Mouse (Mus musculus) liver, embryonic 15.5 days (tissue): ENCODE results near the gene Aamp. TPM values are rescaled to one million over a fixed set of nuclear protein-coding genes. Genes with fewer than 3 reads are reported as not detected.
"Not testable (repeated sequence)": the region's sequence is repeated elsewhere in the genome, so short reads cannot be mapped to it uniquely, and the experiment has no call there.

Source experiments
- ATAC-seq: fragments of 200-750 bp; cut with Nextera tagmentation; 2 replicates; pipeline ENCODE4 v1.8.0; 2017; ENCODE audit warnings: moderate number of reproducible peaks, mild to moderate bottlenecking, moderate library complexity; ENCODE audit not compliant: insufficient read depth
- H3K27ac ChIP-seq: fragments of 300-500 bp; sonication (generic); replicated peaks from 2 replicates; pipeline ENCODE4 v1.5.1; 2015; ENCODE audit warnings: mild to moderate bottlenecking, inconsistent platforms
- H3K27me3 ChIP-seq: fragments of 300-500 bp; sonication (generic); 2 replicates; pipeline ENCODE4 v1.6.1; 2015; ENCODE audit warnings: mild to moderate bottlenecking, inconsistent platforms
- H3K36me3 ChIP-seq: fragments of 300-500 bp; sonication (generic); replicated peaks from 2 replicates; pipeline ENCODE4 v1.6.1; 2015; ENCODE audit warnings: moderate library complexity, mild to moderate bottlenecking, inconsistent platforms
- H3K4me1 ChIP-seq: fragments of 300-500 bp; sonication (generic); replicated peaks from 2 replicates; pipeline ENCODE4 v1.6.1; 2015; ENCODE audit warnings: inconsistent platforms
- H3K4me2 ChIP-seq: fragments of 300-500 bp; sonication (generic); 2 replicates; pipeline ENCODE4 v1.6.1; 2015; ENCODE audit warnings: moderate library complexity, mild to moderate bottlenecking, inconsistent platforms
- H3K4me3 ChIP-seq: fragments of 300-500 bp; sonication (generic); replicated peaks from 2 replicates; pipeline ENCODE4 v1.5.1; 2015; ENCODE audit warnings: mild to moderate bottlenecking, inconsistent platforms
- H3K9ac ChIP-seq: fragments of 300-500 bp; sonication (generic); 2 replicates; pipeline ENCODE4 v1.6.1; 2015; ENCODE audit warnings: moderate library complexity, mild to moderate bottlenecking, inconsistent platforms
- H3K9me3 ChIP-seq: fragments of 300-500 bp; sonication (generic); replicated peaks from 2 replicates; pipeline ENCODE4 v1.6.1; 2016; ENCODE audit warnings: inconsistent platforms
- WGBS: fragments of 180-500 bp; shearing (Covaris S2); methylation state at CpG from one replicate; pipeline ENCODE4 v1.1.7; 2015; ENCODE audit warnings: mixed read lengths; ENCODE audit not compliant: insufficient replicate concordance; 5-methylcytosine and 5-hydroxymethylcytosine counted together
- polyA plus RNA-seq: library from polyadenylated mRNA; unstranded; fragments of >200 nt; fragmentation: Nextera tagmentation; extraction: Ambion mirVana; gene quantifications from 2 replicates; pipeline ENCODE4 v1.2.1, GENCODE M21; 2015

Aamp gene
- polyA plus RNA-seq: 93.1 and 113 TPM in 2 replicates

- H3K27me3 ChIP-seq: no peaks in the 10 kb centered on the region
These were observed at the start of gene Aamp, which contains the start of gene Pnkd for GRCm38 (mm10) chr1:74284543-74285160. Gene Aamp, minus strand, starts transcription at chr1:74284738. Gene Pnkd, plus strand, starts transcription at chr1:74284930.

DNA sequence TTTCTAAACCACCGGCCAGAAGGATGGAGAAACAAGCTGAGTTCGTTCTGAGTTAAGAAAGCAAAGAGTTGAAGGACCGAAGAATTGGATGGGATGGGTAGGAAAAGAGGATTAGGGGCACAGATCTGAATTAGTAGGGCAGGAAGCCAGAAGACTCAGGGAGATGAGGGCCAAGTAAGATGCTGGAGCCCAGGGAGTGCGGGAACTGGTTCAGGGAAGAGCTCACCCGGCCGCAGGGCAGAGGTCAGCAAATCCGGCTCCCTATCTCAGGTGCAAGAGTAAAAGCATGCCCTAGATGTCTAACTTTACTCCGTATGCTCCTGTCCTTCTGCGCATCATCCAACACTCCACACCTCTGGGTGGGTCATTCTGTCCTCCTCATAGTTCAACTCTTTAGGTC, 48.4 kb upstream of the Aamp start:
- Histone ChIP-seq H3K27me3 (peaks cover 14% of the 10 kb centered on the region), H3K27ac (no peak overlapping the region), H3K9ac (peak overlapping the region; percentile 49; the same call in 1 of the 2 replicates), H3K9me3 (no peaks in the 10 kb centered on the region), H3K4me1 (peaks cover 36% of the 10 kb centered on the region), H3K4me3 (peak overlapping the region; percentile 58), H3K4me2 (peak overlapping the region; percentile 95), H3K36me3 (no peaks in the 10 kb centered on the region)
- WGBS: 10% methylated on average over 9 of the region's 9 CpGs
- no peak for ATAC-seq

More at GRCm38 (mm10) chr1:74284543-74285160, at the start of gene Aamp, which contains the start of gene Pnkd:
- peaks cover 55% of the 10 kb centered on the region for H3K36me3 ChIP-seq
- no peaks in the 10 kb centered on the region for H3K9me3 ChIP-seq
- H3K9ac ChIP-seq: peak within 1 kb of the TSS; percentile 87
- peak within 1 kb of the TSS; percentile 86 for H3K4me3 ChIP-seq
- H3K27ac ChIP-seq: peak within 1 kb of the TSS; percentile 84
- peaks cover 71% of the 10 kb centered on the region for H3K4me1 ChIP-seq
- H3K4me2 ChIP-seq: peak within 1 kb of the TSS; percentile 94
- peak; percentile 97 for ATAC-seq
- under 1% methylated on average over 56 of the region's 56 CpGs for WGBS

DNA sequence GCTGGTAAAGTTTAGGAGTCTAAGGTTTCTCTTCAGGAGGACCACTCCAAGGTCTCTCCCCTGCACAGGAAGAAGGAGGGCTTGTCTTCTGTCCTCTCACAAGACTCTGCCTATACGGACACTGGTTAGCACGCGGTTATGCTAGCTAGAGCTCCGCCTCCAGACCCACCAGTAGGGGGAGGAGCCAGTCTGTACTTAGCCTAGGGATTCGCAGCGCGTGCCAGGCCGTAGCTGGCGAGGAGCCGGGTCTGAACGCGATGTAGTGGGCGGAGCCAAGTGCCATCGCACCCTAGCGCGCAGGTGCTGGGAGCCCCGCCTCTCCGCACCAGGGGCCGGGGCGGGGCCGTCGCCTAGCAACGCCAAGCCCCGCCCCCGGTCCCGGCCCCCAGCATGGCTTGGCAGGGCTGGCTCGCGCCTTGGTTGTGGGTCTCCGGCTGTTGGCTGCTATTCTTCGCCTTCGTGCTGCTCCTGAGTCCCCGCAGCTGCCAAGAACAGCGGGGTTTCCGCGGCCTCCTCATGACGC, 47.8 kb upstream of the Aamp start:
- peak; percentile 90 for ATAC-seq

GRCm38 (mm10) chr1:74331046-74331681, 46.6 kb upstream of the Aamp start:
- Histone ChIP-seq H3K4me2 (peak overlapping the region; percentile 95; the same call in 1 of the 2 replicates), H3K9ac (no peak overlapping the region), H3K27ac (0 out of 2 replicates have a peak overlapping the region, but pooled peaks have one; percentile 35), H3K27me3 (peaks cover 14% of the 10 kb centered on the region), H3K36me3 (no peaks in the 10 kb centered on the region), H3K9me3 (no peaks in the 10 kb centered on the region), H3K4me3 (no peak overlapping the region), H3K4me1 (peaks cover 36% of the 10 kb centered on the region)
- 13% methylated on average over 4 of the region's 4 CpGs for WGBS
- ATAC-seq: no peak

More for the DNA sequence above, 47.8 kb upstream of the Aamp start:
- no peaks in the 10 kb centered on the region for H3K36me3 ChIP-seq
- under 1% methylated on average over 36 of the region's 36 CpGs for WGBS
- H3K4me1 ChIP-seq: peaks cover 36% of the 10 kb centered on the region
- H3K4me2 ChIP-seq: peak overlapping the region; percentile 95
- peaks cover 14% of the 10 kb centered on the region for H3K27me3 ChIP-seq
- peak overlapping the region; percentile 58 for H3K4me3 ChIP-seq
- peak overlapping the region; percentile 35; the same call in 1 of the 2 replicates for H3K27ac ChIP-seq
- H3K9ac ChIP-seq: peak overlapping the region; percentile 49; the same call in 1 of the 2 replicates
- H3K9me3 ChIP-seq: no peaks in the 10 kb centered on the region

DNA sequence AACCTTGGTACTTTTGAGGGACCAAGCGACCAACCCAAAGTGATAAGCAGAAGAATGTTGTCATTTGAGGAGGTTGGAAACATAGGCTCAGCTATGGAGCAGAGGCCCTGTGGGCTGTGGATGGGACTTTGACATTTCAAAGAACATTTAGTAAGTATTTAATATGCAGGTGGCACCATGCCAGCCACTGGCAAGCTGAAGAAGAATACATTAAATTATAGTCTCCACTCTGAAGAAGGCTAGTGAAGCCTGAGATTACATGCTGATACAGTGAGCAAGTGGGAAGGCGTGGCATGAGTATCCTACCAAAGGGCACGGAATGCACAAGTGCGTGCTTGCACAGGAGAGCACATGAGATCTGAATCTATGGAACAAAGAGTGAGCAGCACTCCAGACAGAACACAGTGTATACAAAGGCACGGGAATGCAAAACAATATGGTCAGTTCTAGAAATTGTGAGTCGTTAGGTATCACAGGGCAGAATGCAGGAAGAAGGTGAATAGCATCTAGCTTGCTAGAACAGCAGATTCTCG, 45.4 kb upstream of the Aamp start:
- Histone ChIP-seq H3K27me3 (peaks cover 14% of the 10 kb centered on the region), H3K9me3 (no peaks in the 10 kb centered on the region), H3K4me2 (no peak overlapping the region), H3K4me1 (peaks cover 36% of the 10 kb centered on the region), H3K9ac (no peak overlapping the region), H3K27ac (no peak overlapping the region), H3K36me3 (no peaks in the 10 kb centered on the region), H3K4me3 (no peak overlapping the region)
- ATAC-seq: no peak
- WGBS: 68% methylated on average over 7 of the region's 7 CpGs

DNA sequence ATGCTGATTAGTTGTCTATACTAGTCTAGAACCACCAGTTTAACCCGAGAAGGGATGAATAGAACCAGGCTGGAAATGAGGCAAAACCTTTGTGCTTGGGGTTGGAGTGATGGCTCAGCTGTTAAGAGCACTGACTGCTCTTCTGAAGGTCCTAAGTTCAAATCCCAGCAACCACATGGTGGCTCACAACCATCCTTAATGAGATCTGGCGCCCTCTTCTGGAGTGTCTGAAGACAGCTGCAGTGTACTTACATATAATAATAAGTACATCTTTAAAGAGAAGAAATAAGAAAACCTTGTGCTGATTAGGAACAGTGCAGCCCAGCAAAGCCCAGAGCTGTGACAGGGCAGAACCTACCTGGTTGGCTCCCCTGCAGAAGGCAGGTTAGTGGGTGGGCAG, 42.4 kb upstream of the Aamp start:
- not testable (repeated sequence) for H3K36me3 ChIP-seq, H3K27me3 ChIP-seq, H3K4me3 ChIP-seq, H3K27ac ChIP-seq, H3K9me3 ChIP-seq, H3K4me2 ChIP-seq, H3K9ac ChIP-seq, ATAC-seq
- WGBS: 53% methylated on average over 2 of the region's 2 CpGs
- peaks cover 20% of the 10 kb centered on the region for H3K4me1 ChIP-seq

DNA sequence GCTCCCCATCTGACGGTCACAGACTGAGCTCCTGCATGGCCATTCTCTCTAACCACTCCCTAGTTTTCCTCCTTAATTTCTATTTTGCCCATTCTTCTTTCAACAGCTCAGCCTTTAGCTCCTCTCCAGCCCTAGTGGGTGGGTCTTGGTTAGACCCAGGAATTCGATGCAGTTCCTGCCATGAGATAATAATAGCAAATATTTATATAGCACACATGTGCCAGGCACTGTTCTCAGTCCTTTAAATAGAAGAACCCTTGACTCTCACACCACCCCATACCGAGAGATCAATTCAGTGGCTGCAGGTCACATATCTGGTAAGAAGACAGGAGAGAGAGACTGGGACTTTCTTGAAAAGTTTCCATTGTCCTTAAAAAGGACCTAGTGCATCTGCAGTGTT, 36.9 kb upstream of the Aamp start:
- H3K4me3 ChIP-seq: no peak overlapping the region
- 55% methylated on average over 3 of the region's 3 CpGs for WGBS
- H3K4me2 ChIP-seq: no peak overlapping the region
- no peak overlapping the region for H3K9ac ChIP-seq
- no peaks in the 10 kb centered on the region for H3K4me1 ChIP-seq
- ATAC-seq: no peak
- H3K27me3 ChIP-seq: no peaks in the 10 kb centered on the region
- H3K27ac ChIP-seq: no peak overlapping the region
- no peaks in the 10 kb centered on the region for H3K9me3 ChIP-seq
- no peaks in the 10 kb centered on the region for H3K36me3 ChIP-seq

- WGBS: 74% methylated on average over 3 of the region's 3 CpGs
- no peak overlapping the region for H3K4me3 ChIP-seq
- H3K27ac ChIP-seq: no peak overlapping the region
- ATAC-seq: no peak
- H3K36me3 ChIP-seq: no peaks in the 10 kb centered on the region
- H3K9me3 ChIP-seq: no peaks in the 10 kb centered on the region
- no peaks in the 10 kb centered on the region for H3K27me3 ChIP-seq
- peaks cover under 1% of the 10 kb centered on the region; the same call in 1 of the 2 replicates for H3K4me1 ChIP-seq
- H3K4me2 ChIP-seq: no peak overlapping the region
- no peak overlapping the region for H3K9ac ChIP-seq
These were observed 34.2 kb upstream of the Aamp start for GRCm38 (mm10) chr1:74318711-74319110.

DNA sequence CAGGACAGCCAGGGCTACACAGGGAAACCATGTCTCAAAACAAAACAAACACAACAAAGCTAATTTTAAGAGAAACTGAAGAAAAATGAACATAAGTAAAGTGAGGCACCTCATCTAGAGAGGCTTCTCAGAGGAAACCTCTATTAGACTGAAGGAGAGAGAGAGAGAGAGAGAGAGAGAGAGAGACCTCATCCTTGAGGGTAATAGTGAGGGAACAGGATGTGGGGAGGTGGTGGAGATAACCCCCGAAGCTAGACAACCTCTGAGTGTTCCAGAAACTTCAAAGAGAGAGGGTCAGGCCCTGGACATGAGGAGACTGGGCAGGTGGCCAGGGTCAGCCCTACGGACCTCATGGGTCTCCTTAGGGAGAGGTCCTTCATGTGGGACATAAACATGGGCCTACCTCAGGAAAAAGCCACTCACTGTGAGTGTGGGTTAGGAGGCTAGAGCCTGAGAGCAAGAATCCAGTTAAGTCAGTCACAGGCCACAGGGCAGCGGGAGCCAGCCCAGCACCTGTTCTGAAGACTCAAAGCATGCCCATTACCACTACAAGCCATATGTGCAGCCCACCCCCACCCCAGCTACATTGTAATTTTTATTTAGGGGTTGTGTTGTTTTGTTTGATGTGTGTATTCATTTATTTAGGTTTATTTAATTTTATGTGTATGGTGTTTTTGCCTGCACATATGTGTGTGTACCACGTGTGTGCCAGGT, 31.7 kb upstream of the Aamp start:
- H3K4me2 ChIP-seq: no peak overlapping the region
- ATAC-seq: no peak
- peaks cover 2% of the 10 kb centered on the region; the same call in 1 of the 2 replicates for H3K4me1 ChIP-seq
- no peak overlapping the region for H3K4me3 ChIP-seq
- no peak overlapping the region for H3K27ac ChIP-seq
- H3K9ac ChIP-seq: no peak overlapping the region
- 48% methylated on average over 4 of the region's 4 CpGs for WGBS
- H3K9me3 ChIP-seq: no peaks in the 10 kb centered on the region
- H3K27me3 ChIP-seq: no peaks in the 10 kb centered on the region
- H3K36me3 ChIP-seq: no peaks in the 10 kb centered on the region

GRCm38 (mm10) chr1:74314796-74315195, 30.3 kb upstream of the Aamp start:
- ATAC-seq: no peak
- no peak overlapping the region for H3K27ac ChIP-seq
- H3K9ac ChIP-seq: no peak overlapping the region
- H3K4me1 ChIP-seq: peaks cover 5% of the 10 kb centered on the region
- H3K9me3 ChIP-seq: no peaks in the 10 kb centered on the region
- H3K4me2 ChIP-seq: no peak overlapping the region
- WGBS: 56% methylated on average over 3 of the region's 3 CpGs
- H3K4me3 ChIP-seq: no peak overlapping the region
- H3K27me3 ChIP-seq: no peaks in the 10 kb centered on the region
- H3K36me3 ChIP-seq: no peaks in the 10 kb centered on the region
